Mouse (Mus musculus) liver, embryonic 13.5 days (tissue): ENCODE measurements at regions not wholly inside any gene's neighbourhood (a gene's known extent, or its start where the extent isn't known, plus 50 kb on each side); places are given as distances from the start of the nearest gene placed in this dataset.

ENCODE experiments used
- ATAC-seq: fragments of 200-750 bp; cut with Nextera tagmentation; 2 replicates; pipeline ENCODE4 v1.8.0; 2017; ENCODE audit warnings: low read depth, mild to moderate bottlenecking, moderate number of reproducible peaks, moderate library complexity
- DNase-seq: peaks from one replicate; pipeline ENCODE4 v3.0.0; 2022
- H3K27ac ChIP-seq: fragments of 300-500 bp; sonication (generic); 2 replicates; pipeline ENCODE4 v1.5.1; 2015; ENCODE audit warnings: moderate library complexity, mild to moderate bottlenecking, inconsistent platforms
- H3K27me3 ChIP-seq: fragments of 300-500 bp; sonication (generic); 2 replicates; pipeline ENCODE4 v1.6.1; 2015; ENCODE audit warnings: mild to moderate bottlenecking, inconsistent platforms
- H3K36me3 ChIP-seq: fragments of 300-500 bp; sonication (generic); 2 replicates; pipeline ENCODE4 v1.6.1; 2015; ENCODE audit warnings: mild to moderate bottlenecking, inconsistent platforms
- H3K4me1 ChIP-seq: fragments of 300-500 bp; sonication (generic); replicated peaks from 2 replicates; pipeline ENCODE4 v1.6.1; 2015; ENCODE audit warnings: inconsistent platforms
- H3K4me2 ChIP-seq: fragments of 300-500 bp; sonication (generic); 2 replicates; pipeline ENCODE4 v1.6.1; 2015; ENCODE audit warnings: inconsistent platforms, mild to moderate bottlenecking, moderate library complexity
- H3K4me3 ChIP-seq: fragments of 300-500 bp; sonication (generic); replicated peaks from 2 replicates; pipeline ENCODE4 v1.5.1; 2015; ENCODE audit warnings: mild to moderate bottlenecking, inconsistent platforms
- H3K9ac ChIP-seq: fragments of 300-500 bp; sonication (generic); 2 replicates; pipeline ENCODE4 v1.6.1; 2015; ENCODE audit warnings: mild to moderate bottlenecking, inconsistent platforms
- H3K9me3 ChIP-seq: fragments of 300-500 bp; sonication (generic); replicated peaks from 2 replicates; pipeline ENCODE4 v1.6.1; 2016; ENCODE audit warnings: inconsistent platforms
- WGBS: fragments of 180-500 bp; shearing (Covaris S2); methylation state at CpG from one replicate; pipeline ENCODE4 v1.1.7; 2015; ENCODE audit not compliant: insufficient replicate concordance; 5-methylcytosine and 5-hydroxymethylcytosine counted together

- Histone ChIP-seq H3K27ac (no peak overlapping the region), H3K4me2 (no peak overlapping the region), H3K36me3 (no peaks in the 10 kb centered on the region), H3K4me1 (no peaks in the 10 kb centered on the region), H3K9me3 (no peaks in the 10 kb centered on the region), H3K27me3 (no peaks in the 10 kb centered on the region), H3K9ac (no peak overlapping the region), H3K4me3 (no peak overlapping the region)
- DNase-seq (no peak), ATAC-seq (no peak)
- 61% methylated on average over 5 of the region's 5 CpGs for WGBS
Measured at GRCm38 (mm10) chr12:26099176-26099575, 315.9 kb downstream of the Rnf144a start.

GRCm38 (mm10) chr12:26092311-26092710, 322.7 kb downstream of the Rnf144a start:
- DNase-seq: no peak
- 60% methylated on average over 5 of the region's 5 CpGs for WGBS
- Histone ChIP-seq H3K4me3 (no peak overlapping the region), H3K4me1 (no peaks in the 10 kb centered on the region), H3K36me3 (no peaks in the 10 kb centered on the region), H3K9ac (no peak overlapping the region), H3K4me2 (no peak overlapping the region), H3K27me3 (no peaks in the 10 kb centered on the region), H3K27ac (no peak overlapping the region), H3K9me3 (no peaks in the 10 kb centered on the region)
- ATAC-seq: no peak

- DNase-seq (no peak), ATAC-seq (no peak)
- H3K9me3 ChIP-seq: no peaks in the 10 kb centered on the region
- no peak overlapping the region for H3K4me3 ChIP-seq
- no peaks in the 10 kb centered on the region for H3K36me3 ChIP-seq
- H3K27me3 ChIP-seq: no peaks in the 10 kb centered on the region
- 50% methylated on average over 3 of the region's 3 CpGs for WGBS
- no peak overlapping the region for H3K4me2 ChIP-seq
- H3K4me1 ChIP-seq: no peaks in the 10 kb centered on the region
- no peak overlapping the region for H3K9ac ChIP-seq
- no peak overlapping the region for H3K27ac ChIP-seq
Measured at GRCm38 (mm10) chr12:26091865-26092264, 323.2 kb downstream of the Rnf144a start.

DNA sequence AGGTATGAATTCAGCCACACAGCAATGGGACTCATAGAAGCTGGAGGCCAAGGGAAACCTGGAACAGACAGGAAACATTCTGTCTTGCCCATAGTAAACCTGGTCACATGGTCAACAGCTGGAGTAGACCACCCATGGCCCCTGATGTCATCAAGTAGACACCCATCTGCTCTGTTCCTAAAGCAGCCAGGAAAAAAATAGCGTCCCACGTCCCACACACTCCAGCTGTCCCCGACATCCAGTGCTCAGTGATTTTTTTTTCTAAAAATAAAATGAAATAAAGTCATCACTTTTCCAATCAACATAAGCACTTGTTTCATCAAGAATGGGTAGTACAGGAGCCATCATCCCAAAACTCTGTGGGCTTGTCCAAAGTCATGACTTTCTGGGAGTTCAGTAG, 326.7 kb downstream of the Rnf144a start:
- H3K9ac ChIP-seq: no peak overlapping the region

DNA sequence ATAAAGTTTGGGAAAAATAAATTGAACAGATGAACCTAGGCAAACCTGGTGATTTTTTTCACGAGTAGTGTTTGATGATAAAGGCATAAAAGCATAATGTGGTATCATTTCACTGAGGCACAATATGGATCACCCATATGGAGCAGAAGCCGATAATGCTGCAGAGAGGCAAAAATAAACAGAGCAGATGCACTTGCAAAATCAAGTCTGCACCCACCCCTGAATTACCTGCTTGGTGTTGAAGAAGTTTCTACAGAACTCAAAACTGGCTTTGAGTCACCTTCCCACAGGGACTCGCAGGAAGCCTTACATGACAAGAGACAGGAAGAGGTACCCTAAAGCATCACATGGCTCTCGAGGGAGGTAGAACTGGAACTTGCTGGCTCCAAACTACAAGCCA, 328.1 kb downstream of the Rnf144a start:
- 57% methylated on average over 4 of the region's 4 CpGs for WGBS
- no peak overlapping the region for H3K27ac ChIP-seq
- no peak for ATAC-seq

More for the DNA sequence above, 326.7 kb downstream of the Rnf144a start:
- Histone ChIP-seq H3K4me3 (no peak overlapping the region), H3K4me2 (no peak overlapping the region), H3K27ac (no peak overlapping the region), H3K27me3 (no peaks in the 10 kb centered on the region), H3K9me3 (no peaks in the 10 kb centered on the region), H3K4me1 (no peaks in the 10 kb centered on the region), H3K36me3 (no peaks in the 10 kb centered on the region)
- DNase-seq (no peak), ATAC-seq (no peak)
- 67% methylated on average over 3 of the region's 3 CpGs for whole genome bisulfite sequencing

GRCm38 (mm10) chr12:26086414-26086813, 328.6 kb downstream of the Rnf144a start:
- H3K9me3 ChIP-seq: no peaks in the 10 kb centered on the region
- H3K9ac ChIP-seq: no peak overlapping the region
- DNase-seq (no peak), ATAC-seq (no peak)
- H3K4me3 ChIP-seq: no peak overlapping the region
- H3K36me3 ChIP-seq: no peaks in the 10 kb centered on the region
- WGBS: 78% methylated on average over 3 of the region's 3 CpGs
- no peaks in the 10 kb centered on the region for H3K4me1 ChIP-seq
- no peak overlapping the region for H3K4me2 ChIP-seq
- no peaks in the 10 kb centered on the region for H3K27me3 ChIP-seq
- no peak overlapping the region for H3K27ac ChIP-seq

More for the DNA sequence above, 328.1 kb downstream of the Rnf144a start:
- Histone ChIP-seq H3K9me3 (no peaks in the 10 kb centered on the region), H3K4me2 (no peak overlapping the region), H3K4me1 (no peaks in the 10 kb centered on the region), H3K4me3 (no peak overlapping the region), H3K36me3 (no peaks in the 10 kb centered on the region), H3K9ac (no peak overlapping the region), H3K27me3 (no peaks in the 10 kb centered on the region)
- DNase-seq: no peak

DNA sequence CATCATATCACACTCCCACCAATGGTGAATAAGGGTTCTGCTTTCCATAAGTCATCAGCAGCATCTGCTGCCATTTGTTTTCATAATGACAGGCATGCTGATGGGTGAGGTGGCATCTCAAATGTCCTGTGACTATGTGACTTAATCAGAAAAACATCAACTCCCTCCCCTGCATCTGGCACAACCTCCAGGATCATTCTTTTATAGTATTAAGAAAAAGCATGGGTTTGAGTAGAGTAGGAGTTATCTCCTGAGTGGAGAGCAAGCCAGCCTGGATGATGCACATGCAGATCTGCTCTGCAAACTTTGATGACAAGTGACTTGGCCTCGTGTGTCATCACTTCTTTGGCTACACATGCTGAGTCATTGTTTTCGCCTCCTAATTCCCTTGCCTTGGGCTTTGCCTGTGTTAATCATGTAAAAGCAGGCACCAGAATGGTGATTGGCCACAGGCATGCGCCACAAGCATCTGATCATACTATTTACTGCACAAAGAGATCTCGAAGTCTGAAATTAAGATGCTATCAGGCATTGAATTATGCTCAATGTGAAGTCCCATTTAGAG, 335.9 kb downstream of the Rnf144a start:
- H3K4me1 ChIP-seq: no peaks in the 10 kb centered on the region
- no peaks in the 10 kb centered on the region for H3K36me3 ChIP-seq
- no peaks in the 10 kb centered on the region for H3K27me3 ChIP-seq
- ATAC-seq: no peak
- H3K4me3 ChIP-seq: no peak overlapping the region
- no peak overlapping the region for H3K4me2 ChIP-seq
- H3K9me3 ChIP-seq: no peaks in the 10 kb centered on the region
- H3K27ac ChIP-seq: no peak overlapping the region
- no peak overlapping the region for H3K9ac ChIP-seq
- WGBS: 34% methylated on average over 4 of the region's 4 CpGs
- DNase-seq: no peak

GRCm38 (mm10) chr12:26075638-26076254, 339.3 kb downstream of the Rnf144a start:
- Histone ChIP-seq H3K4me1 (no peaks in the 10 kb centered on the region), H3K27ac (no peak overlapping the region), H3K36me3 (no peaks in the 10 kb centered on the region), H3K9ac (no peak overlapping the region), H3K27me3 (no peaks in the 10 kb centered on the region), H3K4me2 (no peak overlapping the region), H3K4me3 (no peak overlapping the region), H3K9me3 (no peaks in the 10 kb centered on the region)
- ATAC-seq: no peak
- DNase-seq: no peak
- 33% methylated on average over 9 of the region's 9 CpGs for WGBS

DNA sequence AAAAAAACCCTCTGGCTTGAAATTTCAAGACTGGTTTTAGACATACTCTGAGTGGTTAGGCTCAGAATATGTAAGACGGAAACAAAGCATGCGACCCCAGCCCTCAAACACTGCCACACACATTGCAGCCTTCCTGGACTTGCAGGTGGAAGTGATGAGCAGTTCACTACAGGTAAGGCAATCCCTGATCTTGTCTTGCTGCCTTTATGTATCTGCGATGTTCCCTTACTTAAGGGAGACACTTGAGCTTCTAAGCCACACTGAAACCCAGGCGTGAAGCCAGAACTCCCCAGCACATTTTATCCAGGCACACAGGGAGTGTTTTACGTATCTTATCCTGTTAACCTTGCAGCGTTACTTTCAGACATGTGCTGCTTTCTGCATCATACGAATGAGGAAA, 342.9 kb downstream of the Rnf144a start:
- no peak overlapping the region for H3K27ac ChIP-seq
- ATAC-seq: no peak
- no peak overlapping the region for H3K4me2 ChIP-seq
- no peaks in the 10 kb centered on the region for H3K36me3 ChIP-seq
- H3K4me3 ChIP-seq: no peak overlapping the region
- no peaks in the 10 kb centered on the region for H3K4me1 ChIP-seq
- no peak overlapping the region for H3K9ac ChIP-seq
- no peaks in the 10 kb centered on the region for H3K9me3 ChIP-seq
- no peak for DNase-seq
- H3K27me3 ChIP-seq: no peaks in the 10 kb centered on the region
- WGBS: 64% methylated on average over 7 of the region's 7 CpGs

- H3K4me1 ChIP-seq: no peaks in the 10 kb centered on the region
- no peak overlapping the region for H3K27ac ChIP-seq
- no peaks in the 10 kb centered on the region for H3K36me3 ChIP-seq
- WGBS: 13% methylated on average over 3 of the region's 3 CpGs
- H3K27me3 ChIP-seq: no peaks in the 10 kb centered on the region
- ATAC-seq (no peak), DNase-seq (no peak)
- H3K4me2 ChIP-seq: no peak overlapping the region
- no peaks in the 10 kb centered on the region for H3K9me3 ChIP-seq
- no peak overlapping the region for H3K4me3 ChIP-seq
- H3K9ac ChIP-seq: no peak overlapping the region
Measured at GRCm38 (mm10) chr12:26071610-26072009, 343.4 kb downstream of the Rnf144a start.

DNA sequence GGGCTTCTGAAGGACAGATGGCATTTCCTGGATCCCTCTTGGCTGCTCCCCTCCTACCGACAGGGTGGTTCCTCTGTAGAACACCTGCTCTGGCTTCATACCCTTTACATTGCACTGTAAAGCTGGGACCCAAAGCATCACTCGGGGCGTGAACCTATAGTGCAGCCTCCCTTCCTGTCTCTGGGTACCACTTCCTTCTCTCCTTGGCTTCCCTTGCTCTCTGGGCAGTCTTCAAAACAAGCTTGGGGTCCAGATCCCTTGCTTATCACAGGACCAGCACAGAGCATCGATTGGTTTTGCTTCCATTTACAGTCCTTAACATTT, 346.4 kb downstream of the Rnf144a start:
- no peak overlapping the region for H3K4me3 ChIP-seq
- 10% methylated on average over 4 of the region's 4 CpGs for WGBS

DNA sequence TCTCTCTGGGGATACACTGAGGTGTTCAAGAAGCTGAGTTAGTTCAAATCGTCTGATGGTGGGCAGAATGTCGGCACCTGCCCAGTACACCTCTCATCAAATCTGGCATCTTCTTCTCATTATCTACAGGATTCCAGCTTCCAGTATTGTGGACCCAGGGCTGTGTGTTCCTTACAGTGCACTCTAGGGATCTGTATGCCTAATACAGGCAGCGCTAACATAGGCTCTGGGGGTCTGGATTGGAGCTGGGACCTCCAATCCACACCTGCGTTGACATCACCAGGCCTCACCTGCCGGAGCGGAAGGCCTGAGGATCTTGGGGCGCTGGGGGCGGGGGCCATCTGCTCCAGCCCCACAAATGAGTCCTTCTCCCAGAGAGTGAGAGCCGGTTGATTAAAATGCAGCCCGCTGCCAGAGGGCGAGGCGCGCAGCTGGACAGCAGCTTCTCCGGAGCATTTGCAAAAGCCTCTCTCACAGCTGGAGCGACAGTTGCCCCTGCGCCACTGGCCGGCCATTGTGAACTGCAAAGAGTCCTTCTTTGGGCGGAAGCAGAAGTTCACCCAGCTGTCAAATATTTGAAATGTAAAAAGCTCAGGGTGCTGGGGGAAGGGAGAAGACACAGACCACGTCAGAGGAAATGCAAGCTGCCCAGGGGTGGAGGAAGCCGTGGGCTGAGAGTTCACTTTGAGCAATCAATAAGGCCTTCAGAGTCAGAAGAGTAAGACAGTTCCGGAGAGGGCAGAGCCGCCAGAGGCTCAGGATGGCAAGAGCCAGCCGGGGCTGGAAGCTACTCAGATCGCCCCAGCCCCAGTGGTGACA, 347.0 kb downstream of the Rnf144a start:
- Histone ChIP-seq H3K27ac (no peak overlapping the region), H3K9me3 (no peaks in the 10 kb centered on the region), H3K4me2 (peak overlapping the region; percentile 16), H3K27me3 (no peaks in the 10 kb centered on the region), H3K9ac (no peak overlapping the region), H3K36me3 (no peaks in the 10 kb centered on the region), H3K4me1 (no peaks in the 10 kb centered on the region), H3K4me3 (no peak overlapping the region)
- no peak for ATAC-seq
- no peak for DNase-seq
- 13% methylated on average over 24 of the region's 24 CpGs for WGBS

More for the DNA sequence above, 346.4 kb downstream of the Rnf144a start:
- Histone ChIP-seq H3K9me3 (no peaks in the 10 kb centered on the region), H3K4me1 (no peaks in the 10 kb centered on the region), H3K4me2 (peak overlapping the region; percentile 16), H3K36me3 (no peaks in the 10 kb centered on the region), H3K9ac (no peak overlapping the region), H3K27me3 (no peaks in the 10 kb centered on the region), H3K27ac (no peak overlapping the region)
- DNase-seq (no peak), ATAC-seq (no peak)
